Mouse (Mus musculus): ENCODE results near the gene Cct8.

GRCm38 (mm10) chr16:87524228-87524627, 28.6 kb upstream of the Cct8 start:
- TF ChIP-seq CTCF (IDR thresholded peaks at IDR 0.05; ENCODE audit: control insufficient read depth, insufficient read depth, low read length), result no peak
- TF ChIP-seq POLR2A (IDR thresholded peaks at IDR 0.05; ENCODE audit: borderline replicate concordance, control insufficient read depth, low read depth, low read length), result no peak

Data from bone marrow, adult 2 months (tissue).